In the genomic region with DNA sequence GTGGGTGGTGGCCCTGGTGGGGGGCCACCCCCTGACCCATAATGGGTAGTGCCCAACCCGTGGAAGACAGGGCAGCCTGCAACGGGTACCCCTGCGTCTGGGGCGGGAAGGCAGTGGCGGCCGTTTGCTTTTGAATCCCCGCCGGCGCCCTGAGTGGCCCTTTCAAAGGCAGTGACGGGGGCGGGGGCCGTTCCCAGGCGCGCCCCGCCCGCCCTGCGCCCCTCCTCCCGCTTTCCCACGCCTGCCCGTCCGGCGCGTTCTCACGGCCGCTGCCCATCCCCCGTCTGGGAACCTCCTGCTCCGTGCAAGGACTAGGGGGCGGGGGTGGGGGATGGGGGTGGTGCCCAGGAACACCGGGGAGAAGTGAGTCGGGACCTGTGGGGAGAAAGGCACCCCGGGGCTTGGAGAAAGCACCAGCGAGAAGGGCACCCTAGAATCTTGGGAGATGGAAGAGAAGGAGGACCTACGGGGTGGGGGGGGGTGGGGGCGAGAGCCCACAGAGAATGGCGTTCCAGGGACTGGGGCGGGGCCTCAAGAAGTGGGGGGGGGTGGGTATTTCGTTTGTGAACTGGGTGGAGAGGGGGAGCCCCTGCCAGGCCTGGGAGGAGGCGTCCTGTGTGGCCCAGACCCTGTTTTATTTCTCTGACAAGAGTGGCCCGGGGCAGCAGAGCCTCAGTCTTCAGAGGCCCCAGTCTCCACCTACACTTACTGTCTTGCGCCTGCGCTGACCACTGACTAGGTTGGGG, we compare ENCODE assay signal across 8 mouse cellular contexts. TPM values are rescaled to one million over a fixed set of nuclear protein-coding genes. Genes with fewer than 3 reads are reported as not detected.
DNase-seq lines count a peak whose midpoint lies in the region; ATAC-seq lines count a peak whose summit lies in the region.

No protein-coding gene starts in this region.

- H3K4me3 ChIP-seq in embryonic facial prominence, embryonic 11.5 days (ENCODE audit: low read depth, low read length): peak overlapping the region; percentile 41
- peak overlapping the region; percentile 39 for H3K4me3 ChIP-seq in limb, embryonic 11.5 days (ENCODE audit: low read depth, low read length)
- H3K4me3 ChIP-seq in stomach, embryonic 15.5 days (replicated peaks): peak overlapping the region; percentile 42

- H3K4me2 ChIP-seq in embryonic facial prominence, embryonic 11.5 days (ENCODE audit: low read depth, low read length): peak overlapping the region; percentile 88
- H3K4me2 ChIP-seq in limb, embryonic 11.5 days (ENCODE audit: low read depth, severe bottlenecking): peak overlapping the region; percentile 85
- H3K4me2 ChIP-seq in stomach, embryonic 15.5 days: peak overlapping the region; percentile 81

- no peaks in the 10 kb centered on the region for H3K27me3 ChIP-seq in embryonic facial prominence, embryonic 11.5 days (ENCODE audit: control insufficient read depth, insufficient read depth, low read length)
- no peaks in the 10 kb centered on the region for H3K27me3 ChIP-seq in limb, embryonic 11.5 days (ENCODE audit: control insufficient read depth, insufficient read depth, low read length)
- no peaks in the 10 kb centered on the region for H3K27me3 ChIP-seq in stomach, embryonic 15.5 days (replicated peaks)

- no peaks in the 10 kb centered on the region for H3K9me3 ChIP-seq in embryonic facial prominence, embryonic 11.5 days (replicated peaks; ENCODE audit: control insufficient read depth, low read length)
- no peaks in the 10 kb centered on the region for H3K9me3 ChIP-seq in limb, embryonic 11.5 days (ENCODE audit: control insufficient read depth, low read length)
- H3K9me3 ChIP-seq in stomach, embryonic 15.5 days: no peaks in the 10 kb centered on the region

- H3K27ac ChIP-seq in embryonic facial prominence, embryonic 11.5 days (replicated peaks; ENCODE audit: low read depth, low read length): peak overlapping the region; percentile 17
- H3K27ac ChIP-seq in limb, embryonic 11.5 days (replicated peaks; ENCODE audit: low read depth, low read length): peak overlapping the region; percentile 45
- H3K27ac ChIP-seq in stomach, embryonic 15.5 days: peak overlapping the region; percentile 72; the same call in 1 of the 2 replicates

- H3K36me3 ChIP-seq in embryonic facial prominence, embryonic 11.5 days (replicated peaks; ENCODE audit: control insufficient read depth, insufficient read depth, low read depth, low read length): no peaks in the 10 kb centered on the region
- H3K36me3 ChIP-seq in limb, embryonic 11.5 days (ENCODE audit: control insufficient read depth, insufficient read depth, low read length): no peaks in the 10 kb centered on the region
- H3K36me3 ChIP-seq in stomach, embryonic 15.5 days: no peaks in the 10 kb centered on the region

- WGBS in embryonic facial prominence, embryonic 11.5 days: 1% methylated on average over 30 of the region's 41 CpGs
- WGBS in limb, embryonic 11.5 days: 1% methylated on average over 34 of the region's 41 CpGs
- 2% methylated on average over 39 of the region's 41 CpGs for WGBS in stomach, embryonic 15.5 days

- H3K9ac ChIP-seq in embryonic facial prominence, embryonic 11.5 days (replicated peaks; ENCODE audit: low read length): peak overlapping the region; percentile 61
- H3K9ac ChIP-seq in limb, embryonic 11.5 days (ENCODE audit: low read length): peak overlapping the region; percentile 53
- peak overlapping the region; percentile 26; the same call in 1 of the 2 replicates for H3K9ac ChIP-seq in stomach, embryonic 15.5 days

- peak; percentile 79 to 84 for DNase-seq in right cerebral cortex, postnatal 10 days (ENCODE audit: low spot score in 2 of 2)
- no peak for DNase-seq in right cerebral cortex, postnatal 36 days (ENCODE audit: low spot score in 2 of 2)
- DNase-seq in embryonic facial prominence, embryonic 11.5 days (ENCODE audit: low spot score): peak; percentile 79
- peak; percentile 78 to 81 for DNase-seq in heart, postnatal 14 days
- peak; percentile 82 for DNase-seq in limb, embryonic 11.5 days (ENCODE audit: low spot score)
- DNase-seq in mesoderm, embryonic 11.5 days (ENCODE audit: low read depth, low spot score): peak; percentile 82
- no peak for DNase-seq in cerebellum, adult 11 months

- peak; percentile 71 for ATAC-seq in embryonic facial prominence, embryonic 11.5 days (replicated peaks; ENCODE audit: insufficient number of reproducible peaks, low FRiP score, low TSS enrichment, low read depth)
- ATAC-seq in limb, embryonic 11.5 days (ENCODE audit: insufficient number of reproducible peaks, low FRiP score, low TSS enrichment, low read depth): peak; percentile 67
- ATAC-seq in stomach, embryonic 15.5 days (ENCODE audit: insufficient read depth, low FRiP score, low read depth): peak; percentile 63

- intact Hi-C loops in heart, postnatal 14 days (cut with DNase I): no loop called here

- H3K4me1 ChIP-seq in embryonic facial prominence, embryonic 11.5 days (ENCODE audit: control insufficient read depth, insufficient read depth, low read length): peaks cover 1% of the 10 kb centered on the region; the same call in 1 of the 2 replicates
- H3K4me1 ChIP-seq in limb, embryonic 11.5 days (ENCODE audit: control insufficient read depth, insufficient read depth, low read length): peaks cover 23% of the 10 kb centered on the region
- H3K4me1 ChIP-seq in stomach, embryonic 15.5 days: peaks cover 37% of the 10 kb centered on the region

RNA-seq across cellular contexts. Expression of gene Nrarp, which starts 12.5 kb away (rescaled TPM):
- polyA plus RNA-seq in embryonic facial prominence, embryonic 11.5 days (2014; fragmentation: Nextera tagmentation; extraction: Ambion mirVana): 16.8 and 17.0 TPM in 2 replicates
- total RNA-seq in heart, postnatal 14 days (2021): 10 to 100 TPM; 14.0 to 15.0 TPM
- 8.8 and 10.0 TPM in 2 replicates for polyA plus RNA-seq in limb, embryonic 11.5 days (2014; fragmentation: Nextera tagmentation; extraction: Ambion mirVana)
- polyA plus RNA-seq in stomach, embryonic 15.5 days (2015; fragmentation: Nextera tagmentation; extraction: Ambion mirVana): 16.9 and 17.1 TPM in 2 replicates

RNA-seq across cellular contexts. Expression of gene Tor4a, which starts 28.6 kb away (rescaled TPM):
- 1.9 and 2.6 TPM in 2 replicates for polyA plus RNA-seq in embryonic facial prominence, embryonic 11.5 days (2014; fragmentation: Nextera tagmentation; extraction: Ambion mirVana)
- total RNA-seq in heart, postnatal 14 days (2021): 1 to 10 TPM; 5.0 to 5.5 TPM
- 3.1 and 3.7 TPM in 2 replicates for polyA plus RNA-seq in limb, embryonic 11.5 days (2014; fragmentation: Nextera tagmentation; extraction: Ambion mirVana)
- 15.5 and 17.2 TPM in 2 replicates for polyA plus RNA-seq in stomach, embryonic 15.5 days (2015; fragmentation: Nextera tagmentation; extraction: Ambion mirVana)

RNA-seq across cellular contexts. Expression of gene Nelfb, which starts 43.2 kb away (rescaled TPM):
- 90.5 and 92.2 TPM in 2 replicates for polyA plus RNA-seq in embryonic facial prominence, embryonic 11.5 days (2014; fragmentation: Nextera tagmentation; extraction: Ambion mirVana)
- total RNA-seq in heart, postnatal 14 days (2021): 10 to 100 TPM; 35.7 to 36.2 TPM
- 103 and 106 TPM in 2 replicates for polyA plus RNA-seq in limb, embryonic 11.5 days (2014; fragmentation: Nextera tagmentation; extraction: Ambion mirVana)
- 105 and 106 TPM in 2 replicates for polyA plus RNA-seq in stomach, embryonic 15.5 days (2015; fragmentation: Nextera tagmentation; extraction: Ambion mirVana)

RNA-seq across cellular contexts. Expression of gene Stpg3, which starts 46.3 kb away (rescaled TPM):
- not detected in 2 replicates for polyA plus RNA-seq in embryonic facial prominence, embryonic 11.5 days (2014; fragmentation: Nextera tagmentation; extraction: Ambion mirVana)
- total RNA-seq in heart, postnatal 14 days (2021): not detected
- 0.19 TPM in 1 of 2 replicates, not detected in the other for polyA plus RNA-seq in limb, embryonic 11.5 days (2014; fragmentation: Nextera tagmentation; extraction: Ambion mirVana)
- 0.18 TPM in 1 of 2 replicates, not detected in the other for polyA plus RNA-seq in stomach, embryonic 15.5 days (2015; fragmentation: Nextera tagmentation; extraction: Ambion mirVana)

RNA-seq across cellular contexts. Expression of gene Fam166a, which starts 50.5 kb away (rescaled TPM):
- polyA plus RNA-seq in embryonic facial prominence, embryonic 11.5 days (2014; fragmentation: Nextera tagmentation; extraction: Ambion mirVana): 1.4 TPM in 1 of 2 replicates, not detected in the other
- not detected for total RNA-seq in heart, postnatal 14 days (2021)
- not detected in 2 replicates for polyA plus RNA-seq in limb, embryonic 11.5 days (2014; fragmentation: Nextera tagmentation; extraction: Ambion mirVana)
- 0.92 and 1.5 TPM in 2 replicates for polyA plus RNA-seq in stomach, embryonic 15.5 days (2015; fragmentation: Nextera tagmentation; extraction: Ambion mirVana)

Comparison
In these comparisons a context has a peak if more than half of its experiments do, and no peak if none do; other contexts are left out.
1. DNase-seq: peak in right cerebral cortex, postnatal 10 days (2 of 2), embryonic facial prominence, embryonic 11.5 days (single experiment), heart, postnatal 14 days (2 of 2), limb, embryonic 11.5 days (single experiment) and mesoderm, embryonic 11.5 days (single experiment); none in right cerebral cortex, postnatal 36 days (0 of 2) and cerebellum, adult 11 months (single experiment).
2. H3K27ac ChIP-seq: peak in every context shown above with its lines; median percentile 72 in stomach, embryonic 15.5 days; 45 in limb, embryonic 11.5 days; 17 in embryonic facial prominence, embryonic 11.5 days.
3. Peak in every context shown above with its lines, with median percentiles within 50 percentile points of each other: ATAC-seq, H3K4me2 ChIP-seq, H3K4me3 ChIP-seq and H3K9ac ChIP-seq.